Mouse (Mus musculus) CH12.LX (cell line): ENCODE measurements around the gene Slc15a2. TPM values are rescaled to one million over a fixed set of nuclear protein-coding genes. Genes with fewer than 3 reads are reported as not detected.

ENCODE experiments used
- DNase-seq: peaks from one replicate; pipeline ENCODE4 v3.0.0-alpha.2; 2013; ENCODE audit errors: extremely low read depth
- H3K27ac ChIP-seq: 2 replicates; pipeline ENCODE4 v1.5.1; 2012; ENCODE audit warnings: low read depth, mild to moderate bottlenecking, control low read depth, moderate library complexity; ENCODE audit not compliant: insufficient read depth
- H3K27me3 ChIP-seq: replicated peaks from 2 replicates; pipeline ENCODE3; 2012; ENCODE audit warnings: inconsistent platforms
- H3K36me3 ChIP-seq, 2 experiments: replicated peaks in 1 of 2; 2 replicates each; pipeline versions ENCODE3 to v1.6.1; 2012; ENCODE audit warnings: inconsistent platforms in 1 of 2, low read length in 1 of 2, mild to moderate bottlenecking in 1 of 2, mixed read lengths in 1 of 2, moderate library complexity in 1 of 2; ENCODE audit not compliant: control insufficient read depth in 1 of 2, insufficient read depth in 1 of 2
- H3K4me1 ChIP-seq, 2 experiments: 2 replicates each; pipeline ENCODE4 v1.6.1; 2012; ENCODE audit warnings: inconsistent platforms in 1 of 2, moderate library complexity in 1 of 2; ENCODE audit not compliant: insufficient read depth in 2 of 2, control insufficient read depth in 1 of 2
- H3K4me2 ChIP-seq: 2 replicates; pipeline ENCODE4 v1.6.1; 2012; ENCODE audit warnings: low read depth, mild to moderate bottlenecking, control low read depth; ENCODE audit not compliant: poor library complexity, insufficient read depth, severe bottlenecking
- H3K4me3 ChIP-seq, 3 experiments: fragments of 150-350 bp in 1 of 3; sonication (generic) in 1 of 3; replicated peaks in 1 of 3; 2 replicates each; pipeline versions ENCODE3 to v1.5.1; 2011 to 2012; ENCODE audit warnings: low read depth in 2 of 3, low read length in 2 of 3, mild to moderate bottlenecking in 2 of 3, moderate library complexity in 2 of 3, control low read depth in 1 of 3, improper control_type of control experiment in 1 of 3, inconsistent platforms in 1 of 3, mixed read lengths in 1 of 3; ENCODE audit not compliant: poor library complexity in 1 of 3
- H3K79me2 ChIP-seq: replicated peaks from 2 replicates; pipeline ENCODE4 v1.6.1; 2012; ENCODE audit warnings: mild to moderate bottlenecking, moderate library complexity; ENCODE audit not compliant: control insufficient read depth, poor library complexity, insufficient read depth, severe bottlenecking; ENCODE audit errors: extremely low read depth
- H3K9ac ChIP-seq: 2 replicates; pipeline ENCODE4 v1.6.1; 2012; ENCODE audit warnings: low read depth, mild to moderate bottlenecking, control low read depth, moderate library complexity; ENCODE audit not compliant: insufficient read depth
- H3K9me3 ChIP-seq: replicated peaks from 2 replicates; pipeline ENCODE3; 2012; ENCODE audit warnings: low read length, inconsistent platforms, mixed read lengths
- BHLHE40 ChIP-seq: IDR thresholded peaks from 2 replicates; pipeline ENCODE4 v1.6.1; 2011; ENCODE audit warnings: mild to moderate bottlenecking, low read depth, low read length, improper control_type of control experiment
- CHD1 ChIP-seq: IDR thresholded peaks from 2 replicates; pipeline ENCODE4 v1.6.1; 2012; ENCODE audit warnings: low read depth, low read length, improper control_type of control experiment, inconsistent platforms
- E2F4 ChIP-seq: IDR thresholded peaks from 2 replicates; pipeline ENCODE4 v1.6.1; 2011; ENCODE audit warnings: low read depth, low read length, improper control_type of control experiment; ENCODE audit not compliant: insufficient replicate concordance
- ELF1 ChIP-seq: IDR thresholded peaks from 2 replicates; pipeline ENCODE4 v1.6.1; 2014; ENCODE audit warnings: low read depth, mild to moderate bottlenecking, inconsistent platforms, low read length, improper control_type of control experiment
- ETS1 ChIP-seq: conservative IDR thresholded peaks from 2 replicates; pipeline ENCODE4 v1.6.1; 2012; ENCODE audit warnings: low read depth, mild to moderate bottlenecking, inconsistent platforms, low read length, improper control_type of control experiment, moderate library complexity
- MAZ ChIP-seq: IDR thresholded peaks from 2 replicates; pipeline ENCODE4 v1.6.1; 2012; ENCODE audit warnings: low read depth, mild to moderate bottlenecking, inconsistent platforms, low read length, improper control_type of control experiment, moderate library complexity
- MYC ChIP-seq: IDR thresholded peaks from 2 replicates; pipeline ENCODE4 v1.6.1; 2011; ENCODE audit warnings: low read depth, mild to moderate bottlenecking, improper control_type of control experiment, low read length
- NELFE ChIP-seq: IDR thresholded peaks from 2 replicates; pipeline ENCODE4 v1.6.1; 2011; ENCODE audit warnings: low read depth, low read length, improper control_type of control experiment
- PAX5 ChIP-seq: IDR thresholded peaks from 2 replicates; pipeline ENCODE4 v1.6.1; 2012; ENCODE audit warnings: low read length, inconsistent platforms, mixed read lengths
- POLR2A ChIP-seq: IDR thresholded peaks from 2 replicates; pipeline ENCODE4 v1.6.1; 2011; ENCODE audit warnings: low read depth, mild to moderate bottlenecking, improper control_type of control experiment, low read length
- SIN3A ChIP-seq: IDR thresholded peaks from 2 replicates; pipeline ENCODE4 v1.6.1; 2012; ENCODE audit warnings: low read length, improper control_type of control experiment, inconsistent platforms
- TBP ChIP-seq: conservative IDR thresholded peaks from 2 replicates; pipeline ENCODE4 v1.6.1; 2011; ENCODE audit warnings: low read depth, low read length, improper control_type of control experiment
- UBTF ChIP-seq: IDR thresholded peaks from 2 replicates; pipeline ENCODE4 v1.6.1; 2012; ENCODE audit warnings: low read depth, mild to moderate bottlenecking, inconsistent platforms, low read length, improper control_type of control experiment, moderate library complexity
- USF1 ChIP-seq: IDR thresholded peaks from 2 replicates; pipeline ENCODE4 v1.6.1; 2014; ENCODE audit warnings: low read depth, mild to moderate bottlenecking, inconsistent platforms, low read length, improper control_type of control experiment
- USF2 ChIP-seq: conservative IDR thresholded peaks from 2 replicates; pipeline ENCODE4 v1.6.1; 2011; ENCODE audit warnings: low read depth, low read length, improper control_type of control experiment
- ZC3H11A ChIP-seq: IDR thresholded peaks from 2 replicates; pipeline ENCODE4 v1.6.1; 2012; ENCODE audit warnings: low read depth, mild to moderate bottlenecking, inconsistent platforms, low read length, improper control_type of control experiment
- ZKSCAN1 ChIP-seq: IDR thresholded peaks from 2 replicates; pipeline ENCODE4 v1.6.1; 2012; ENCODE audit warnings: low read depth, inconsistent platforms, low read length, improper control_type of control experiment, borderline replicate concordance
- ZMIZ1 ChIP-seq: IDR thresholded peaks from 2 replicates; pipeline ENCODE4 v1.6.1; 2012; ENCODE audit warnings: low read depth, mild to moderate bottlenecking, inconsistent platforms, low read length, improper control_type of control experiment
- dilution Hi-C: fragments of 300-500 bp; cut with MboI; formaldehyde crosslinking; loops from 2 replicates; pipeline ENCODE4 v1.14.3; 2020; ENCODE audit warnings: low sequenced_read_pairs; ENCODE audit not compliant: extremely low pct_unique_long_range_greater_than_20kb, extremely low pct_ligation_motif_present
- in situ Hi-C: fragments of 300-500 bp; cut with MboI; formaldehyde crosslinking; loops from 3 replicates; pipeline ENCODE4 v1.14.3; 2019; ENCODE audit warnings: low sequenced_read_pairs, low pct_ligation_motif_present, low pct_unique_long_range_greater_than_20kb, mixed read lengths
- polyA plus RNA-seq: library from polyadenylated mRNA; unstranded; fragments of >175 nt; gene quantifications from 2 replicates; pipeline ENCODE4 v1.2.1, GENCODE M21; 2012; ENCODE audit warnings: low read depth; ENCODE audit not compliant: insufficient read length
- total RNA-seq, 2 experiments: library from RNA; depleted of rRNA; stranded (reverse); fragments of 300-350 nt in 1 of 2; fragments of >200 nt in 1 of 2; gene quantifications; 2 replicates each; pipeline ENCODE4 v1.2.3; 2012 to 2014

Slc15a2 gene
- total and polyA plus RNA-seq, 3 experiments, result 9.4 to 11.7 (median 11.4) TPM

DNA sequence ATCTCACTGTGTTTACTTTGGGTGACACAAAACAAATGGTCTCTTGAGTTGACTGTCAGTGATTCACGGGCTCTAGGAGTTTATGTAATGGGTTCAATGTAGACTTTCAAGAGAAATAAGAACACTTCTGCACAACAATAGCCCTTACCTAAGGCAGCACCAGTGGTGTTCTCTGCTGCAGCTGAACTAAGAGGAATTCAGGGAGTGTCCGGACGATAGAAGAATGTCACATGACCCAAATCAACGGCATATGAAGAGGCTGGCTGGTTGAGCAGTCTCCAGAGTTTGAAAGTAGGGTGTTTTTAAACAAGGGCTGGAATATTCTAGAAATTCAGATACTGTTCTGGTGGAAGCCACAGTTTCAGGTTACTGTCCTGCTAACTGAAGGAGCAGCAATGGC lies 37.7 kb downstream of the Slc15a2 start:
- H3K9ac ChIP-seq, result no peak overlapping the region
- dilution Hi-C loops, result no loop called here

DNA sequence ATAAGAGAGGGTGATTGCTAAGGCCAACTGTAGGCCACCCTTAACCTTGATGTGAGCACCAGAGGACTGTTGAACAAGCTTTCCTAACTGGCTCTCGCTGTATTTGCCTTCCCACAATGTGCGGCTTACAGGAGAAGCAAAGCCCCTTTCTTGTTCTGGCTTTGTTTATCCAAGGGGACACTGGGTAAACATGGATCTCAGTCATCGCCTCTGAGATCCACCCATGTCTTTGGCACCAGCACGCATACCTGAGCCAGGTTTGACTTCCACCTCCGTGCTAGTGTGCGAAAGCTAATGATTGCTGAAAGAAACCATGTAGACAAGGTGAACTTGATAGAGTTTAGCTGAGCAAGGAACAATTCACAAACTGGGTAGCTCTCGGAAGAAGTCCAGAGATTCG lies 41.2 kb downstream of the Slc15a2 start:
- TF ChIP-seq MAZ, result no peak
- TF ChIP-seq PAX5, result no peak
- TF ChIP-seq USF1, result no peak
- TF ChIP-seq UBTF, result no peak
- no peak for TF ChIP-seq CHD1
- no peak for TF ChIP-seq ZC3H11A
- Histone ChIP-seq H3K27ac (no peak overlapping the region), H3K4me1 (no peaks in the 10 kb centered on the region), H3K36me3 (peaks cover 0 to 2% of the 10 kb centered on the region in 2 experiments), H3K4me2 (no peak overlapping the region), H3K9me3 (no peaks in the 10 kb centered on the region), H3K79me2 (no peaks in the 10 kb centered on the region), H3K27me3 (peaks cover 3% of the 10 kb centered on the region), H3K4me3 (no peak overlapping the region), H3K9ac (no peak overlapping the region)
- in situ Hi-C loops (no loop called here), dilution Hi-C loops (no loop called here)
- DNase-seq, result no peak

More for the DNA sequence above, 37.7 kb downstream of the Slc15a2 start:
- DNase-seq, result no peak
- H3K36me3 ChIP-seq, result peaks cover 14 to 23% of the 10 kb centered on the region in 2 experiments
- in situ Hi-C loops, result no loop called here
- no peaks in the 10 kb centered on the region for H3K79me2 ChIP-seq
- no peak overlapping the region for H3K27ac ChIP-seq
- H3K4me2 ChIP-seq, result no peak overlapping the region
- TF ChIP-seq BHLHE40, result no peak
- TF ChIP-seq ZKSCAN1, result no peak
- no peak for TF ChIP-seq NELFE
- no peak for TF ChIP-seq ETS1
- no peak for TF ChIP-seq SIN3A
- TF ChIP-seq USF2, result no peak
- TF ChIP-seq MYC, result no peak
- no peak for TF ChIP-seq TBP
- no peak for TF ChIP-seq POLR2A
- TF ChIP-seq PAX5, result no peak
- TF ChIP-seq E2F4, result no peak
- no peak for TF ChIP-seq USF1
- TF ChIP-seq ZMIZ1, result no peak
- TF ChIP-seq ELF1, result no peak
- H3K9me3 ChIP-seq, result no peaks in the 10 kb centered on the region
- no peaks in the 10 kb centered on the region for H3K4me1 ChIP-seq
- no peak overlapping the region for H3K4me3 ChIP-seq
- no peaks in the 10 kb centered on the region for H3K27me3 ChIP-seq
